Mouse (Mus musculus): Measurements from ENCODE around the gene Tnni3. TPM values are rescaled to one million over a fixed set of nuclear protein-coding genes. Genes with fewer than 3 reads are reported as not detected.

Tnni3 gene
- total RNA-seq, 2 experiments from 2014 or later = 0.64 TPM; not detected in 1

GRCm38 (mm10) chr7:4513829-4514712 is 10.0 kb downstream of the Tnni3 start:
- no peak for TF ChIP-seq CTCF (conservative IDR thresholded peaks at IDR 0.05)
- no peak for DNase-seq (ENCODE audit: low spot score in 2 of 2)
- H3K4me3 ChIP-seq = no peak overlapping the region
- no peak overlapping the region for H3K27ac ChIP-seq

- Histone ChIP-seq H3K27ac (no peak overlapping the region), H3K4me3 (no peak overlapping the region)
- peak; percentile 95 for TF ChIP-seq CTCF (conservative IDR thresholded peaks at IDR 0.05)
- DNase-seq (ENCODE audit: low spot score in 2 of 2) = no peak
These were observed 10.8 kb downstream of the Tnni3 start for GRCm38 (mm10) chr7:4513236-4513635.

GRCm38 (mm10) chr7:4511489-4512224 is 12.4 kb downstream of the Tnni3 start:
- no peak for TF ChIP-seq CTCF (conservative IDR thresholded peaks at IDR 0.05)
- Histone ChIP-seq H3K4me3 (no peak overlapping the region), H3K27ac (no peak overlapping the region)
- no peak for DNase-seq (ENCODE audit: low spot score in 2 of 2)

GRCm38 (mm10) chr7:4509863-4510608 is 14.0 kb downstream of the Tnni3 start:
- Histone ChIP-seq H3K4me3 (no peak overlapping the region), H3K27ac (no peak overlapping the region)
- DNase-seq (ENCODE audit: low spot score in 2 of 2) = peak in 1 of 2 experiments; percentile 55
- TF ChIP-seq CTCF (conservative IDR thresholded peaks at IDR 0.05) = peak; percentile 92

- H3K4me3 ChIP-seq = no peak overlapping the region
- no peak for TF ChIP-seq CTCF (conservative IDR thresholded peaks at IDR 0.05)
- H3K27ac ChIP-seq = no peak overlapping the region
- DNase-seq (ENCODE audit: low spot score in 2 of 2) = no peak
These were observed 15.3 kb downstream of the Tnni3 start for GRCm38 (mm10) chr7:4508739-4509116.

- Histone ChIP-seq H3K4me3 (no peak overlapping the region), H3K27ac (no peak overlapping the region)
- no peak for DNase-seq (ENCODE audit: low spot score in 2 of 2)
- peak; percentile 63 for TF ChIP-seq CTCF (conservative IDR thresholded peaks at IDR 0.05)
These were observed 15.8 kb downstream of the Tnni3 start for GRCm38 (mm10) chr7:4508062-4508738.

- TF ChIP-seq CTCF (conservative IDR thresholded peaks at IDR 0.05) = no peak
- no peak overlapping the region for H3K4me3 ChIP-seq
- no peak for DNase-seq (ENCODE audit: low spot score in 2 of 2)
- H3K27ac ChIP-seq = no peak overlapping the region
These were observed 16.8 kb downstream of the Tnni3 start for GRCm38 (mm10) chr7:4507220-4507619.

GRCm38 (mm10) chr7:4504646-4505435 is 19.2 kb downstream of the Tnni3 start:
- TF ChIP-seq CTCF (conservative IDR thresholded peaks at IDR 0.05) = no peak
- Histone ChIP-seq H3K4me3 (no peak overlapping the region), H3K27ac (no peak overlapping the region)
- DNase-seq (ENCODE audit: low spot score in 2 of 2) = no peak

- Histone ChIP-seq H3K4me3 (no peak overlapping the region), H3K27ac (no peak overlapping the region)
- no peak for TF ChIP-seq CTCF (conservative IDR thresholded peaks at IDR 0.05)
- no peak for DNase-seq (ENCODE audit: low spot score in 2 of 2)
These were observed 20.2 kb downstream of the Tnni3 start for GRCm38 (mm10) chr7:4503858-4504257.

GRCm38 (mm10) chr7:4503100-4503499 is 20.9 kb downstream of the Tnni3 start:
- no peak overlapping the region for H3K4me3 ChIP-seq
- peak overlapping the region; percentile 98; the same call in 1 of the 2 replicates for H3K27ac ChIP-seq
- no peak for TF ChIP-seq CTCF (conservative IDR thresholded peaks at IDR 0.05)
- no peak for DNase-seq (ENCODE audit: low spot score in 2 of 2)

- DNase-seq (ENCODE audit: low spot score in 2 of 2) = peak; percentile 72 to 88
- no peak for TF ChIP-seq CTCF (conservative IDR thresholded peaks at IDR 0.05)
- H3K4me3 ChIP-seq = peak overlapping the region; percentile 93
- H3K27ac ChIP-seq = peak overlapping the region; percentile 98
These were observed 21.5 kb downstream of the Tnni3 start for GRCm38 (mm10) chr7:4502421-4503090.

All from layer of hippocampus, adult 2 months (tissue).